In the genomic region with DNA sequence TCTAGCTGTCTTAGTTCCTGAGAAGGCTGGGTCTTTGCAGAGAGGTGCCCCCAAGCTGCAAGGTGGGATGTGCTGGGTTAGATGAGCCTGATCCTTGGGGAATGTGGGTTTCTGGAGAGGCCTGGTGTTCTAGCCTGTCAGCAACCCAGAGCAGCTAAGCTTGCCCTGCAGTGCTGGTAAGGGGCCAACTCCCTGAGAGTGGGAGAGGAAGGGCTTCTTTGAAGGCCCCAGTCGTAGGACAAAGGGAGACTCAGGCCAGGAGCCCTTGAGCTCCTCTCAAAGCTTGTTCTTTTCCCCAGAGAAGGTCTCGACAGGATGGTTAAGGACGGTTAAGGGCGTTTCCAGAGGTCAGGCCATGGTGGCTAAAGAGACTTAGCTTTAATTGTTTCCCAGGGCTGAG, we compare ENCODE assay signal across 16 mouse cellular contexts. TPM values are rescaled to one million over a fixed set of nuclear protein-coding genes. Genes with fewer than 3 reads are reported as not detected.
DNase-seq lines count a peak whose midpoint lies in the region; ATAC-seq and TF ChIP-seq lines count a peak whose summit lies in the region.
"Had no signal": no experiment of that assay in that cellular context is flagged by ENCODE, and none has a peak within 500 bp of the region (broad histone marks: within the 10 kb centered on the region; RNA-seq: fewer than 3 reads in every experiment).

No protein-coding gene starts in this region.

- 0 out of 2 replicates have a peak overlapping the region, but pooled peaks have one; percentile 8 for H3K9ac ChIP-seq in heart, adult 2 months (ENCODE audit: low read depth, low read length)
- no peak overlapping the region for H3K9ac ChIP-seq in lung, embryonic 14.5 days
- H3K9ac ChIP-seq: embryonic facial prominence, embryonic 12.5 days; hindbrain, embryonic 15.5 days; midbrain, embryonic 13.5 days had no signal

- 0 out of 2 replicates have a peak, but pooled peaks have one; percentile 16 for TF ChIP-seq EP300 in heart, adult 2 months (IDR thresholded peaks at IDR 0.05; ENCODE audit: insufficient read depth, low read depth, low read length)

- peaks cover 13% of the 10 kb centered on the region for H3K4me1 ChIP-seq in heart, adult 2 months (ENCODE audit: control insufficient read depth, insufficient read depth, low read length)
- H3K4me1 ChIP-seq in lung, embryonic 14.5 days (ENCODE audit: insufficient read depth): peaks cover 2% of the 10 kb centered on the region; the same call in 1 of the 2 replicates
- H3K4me1 ChIP-seq in embryonic facial prominence, embryonic 10.5 days: peaks cover 22% of the 10 kb centered on the region

- peaks cover 5% of the 10 kb centered on the region for H3K79me2 ChIP-seq in heart, adult 2 months (replicated peaks; ENCODE audit: control insufficient read depth, insufficient read depth, low read length)

- no peak overlapping the region for H3K4me3 ChIP-seq in heart, adult 2 months
- no peak overlapping the region for H3K4me3 ChIP-seq in lung, embryonic 14.5 days (ENCODE audit: low read depth, low read length)
- no peak overlapping the region for H3K4me3 ChIP-seq in embryonic facial prominence, embryonic 10.5 days
- H3K4me3 ChIP-seq: embryonic facial prominence, embryonic 12.5 days; hindbrain, embryonic 15.5 days; midbrain, embryonic 13.5 days had no signal

- peak; percentile 27 to 38 for DNase-seq in heart, adult 2 months
- DNase-seq in heart, adult 8-10 months (ENCODE audit: low spot score): no peak
- DNase-seq in lung, embryonic 14.5 days: peak; percentile 52
- no peak for DNase-seq in lung, postnatal 25 days (ENCODE audit: low spot score)
- no peak for DNase-seq in embryonic facial prominence, embryonic 10.5 days (ENCODE audit: low spot score)
- DNase-seq in lung, postnatal 10 days: peak; percentile 47
- DNase-seq in ovary, postnatal 14 days (ENCODE audit: low spot score): no peak
- DNase-seq in right cerebral cortex, postnatal 14 days: no peak
- DNase-seq: cerebellum, adult 11-12 months; cerebellum, postnatal 36 days; kidney, adult 2 months; thymus, adult 2 months had no signal

- no peaks in the 10 kb centered on the region for H3K27me3 ChIP-seq in heart, adult 2 months (ENCODE audit: control insufficient read depth, insufficient read depth, low read length)
- H3K27me3 ChIP-seq in lung, embryonic 14.5 days (ENCODE audit: insufficient read depth, low read length): no peaks in the 10 kb centered on the region
- no peaks in the 10 kb centered on the region for H3K27me3 ChIP-seq in embryonic facial prominence, embryonic 10.5 days (replicated peaks; ENCODE audit: low read depth, poor library complexity, severe bottlenecking)
- H3K27me3 ChIP-seq: embryonic facial prominence, embryonic 12.5 days; hindbrain, embryonic 15.5 days; midbrain, embryonic 13.5 days had no signal

- no peak overlapping the region; the same call in 1 of the 2 replicates for H3K27ac ChIP-seq in heart, adult 2 months
- H3K27ac ChIP-seq in lung, embryonic 14.5 days (ENCODE audit: low read depth): peak overlapping the region; percentile 22
- peak overlapping the region; percentile 51; the same call in 1 of the 2 replicates for H3K27ac ChIP-seq in embryonic facial prominence, embryonic 10.5 days (replicated peaks)
- H3K27ac ChIP-seq: embryonic facial prominence, embryonic 12.5 days; hindbrain, embryonic 15.5 days; macrophage; midbrain, embryonic 13.5 days had no signal

- no peak for TF ChIP-seq POLR2A in heart, adult 2 months (IDR thresholded peaks at IDR 0.05; ENCODE audit: insufficient read depth, low read depth, low read length)

- no peak for TF ChIP-seq CTCF in heart, adult 2 months (IDR thresholded peaks at IDR 0.05)
- no peak for TF ChIP-seq CTCF in lung, embryonic 14.5 days (IDR thresholded peaks at IDR 0.05; ENCODE audit: low read depth)

- intact Hi-C loops in heart, adult 2 months (cut with DNase I): no loop called here

- H3K9me3 ChIP-seq in lung, embryonic 14.5 days (ENCODE audit: low read depth, low read length): no peaks in the 10 kb centered on the region
- 0 out of 2 replicates have a peak, but pooled peaks cover 2% of the 10 kb centered on the region for H3K9me3 ChIP-seq in embryonic facial prominence, embryonic 10.5 days
- H3K9me3 ChIP-seq: embryonic facial prominence, embryonic 12.5 days; hindbrain, embryonic 15.5 days had no signal

- WGBS in heart, adult 2 months: 27% methylated on average over 4 of the region's 4 CpGs
- WGBS in lung, embryonic 14.5 days: 49% methylated on average over 4 of the region's 4 CpGs
- WGBS in embryonic facial prominence, embryonic 10.5 days: 26% methylated on average over 4 of the region's 4 CpGs

- H3K36me3 ChIP-seq in heart, adult 2 months (ENCODE audit: control insufficient read depth, insufficient read depth, low read length): peaks cover 6% of the 10 kb centered on the region
- peaks cover 24% of the 10 kb centered on the region; the same call in 1 of the 2 replicates for H3K36me3 ChIP-seq in lung, embryonic 14.5 days (ENCODE audit: insufficient read depth)
- H3K36me3 ChIP-seq in embryonic facial prominence, embryonic 10.5 days (replicated peaks): peaks cover 18% of the 10 kb centered on the region
- H3K36me3 ChIP-seq: embryonic facial prominence, embryonic 12.5 days; hindbrain, embryonic 15.5 days; midbrain, embryonic 13.5 days had no signal

- no peak overlapping the region for H3K4me2 ChIP-seq in lung, embryonic 14.5 days
- H3K4me2 ChIP-seq: embryonic facial prominence, embryonic 12.5 days; hindbrain, embryonic 15.5 days; midbrain, embryonic 13.5 days had no signal

- ATAC-seq in lung, embryonic 14.5 days (ENCODE audit: insufficient read depth): no peak
- ATAC-seq: midbrain, embryonic 13.5 days had no signal

RNA-seq across cellular contexts. Expression of gene Pwwp2b, which starts 16.1 kb away (rescaled TPM):
- total RNA-seq in heart, adult 2 months (2021): 10 to 100 TPM in 1 of 2 experiments, 1 to 10 TPM in 1; 8.9 to 10.2 TPM
- 6.8 and 7.5 TPM in 2 replicates for polyA plus RNA-seq in heart, adult 2 months (2012; rRNA removed)
- 10 to 100 TPM in 2 of 4 experiments, 1 to 10 TPM in 2; 8.1 to 12.5 (median 10.0) TPM for total RNA-seq in heart, adult 8-10 months (2022)
- 13.1 and 13.5 TPM in 2 replicates for polyA plus RNA-seq in lung, embryonic 14.5 days (2014; fragmentation: Nextera tagmentation; extraction: Ambion mirVana)
- 7.1 and 7.6 TPM in 2 replicates for polyA plus RNA-seq in embryonic facial prominence, embryonic 10.5 days (2016; fragmentation: Nextera tagmentation; extraction: Ambion mirVana)

RNA-seq across cellular contexts. Expression of gene Stk32c, which starts 51.2 kb away (rescaled TPM):
- total RNA-seq in heart, adult 2 months (2021): under 1 TPM; 0.68 to 0.94 TPM
- polyA plus RNA-seq in heart, adult 2 months (2012; rRNA removed): 1.1 and 1.8 TPM in 2 replicates
- under 1 TPM; 0.41 to 0.92 (median 0.43) TPM for total RNA-seq in heart, adult 8-10 months (2022)
- polyA plus RNA-seq in lung, embryonic 14.5 days (2014; fragmentation: Nextera tagmentation; extraction: Ambion mirVana): 0.14 and 0.16 TPM in 2 replicates
- 0.10 and 0.12 TPM in 2 replicates for polyA plus RNA-seq in embryonic facial prominence, embryonic 10.5 days (2016; fragmentation: Nextera tagmentation; extraction: Ambion mirVana)

RNA-seq across cellular contexts. Expression of gene Lrrc27, which starts 51.5 kb away (rescaled TPM):
- total RNA-seq in heart, adult 2 months (2021): 10 to 100 TPM; 18.9 to 20.6 TPM
- polyA plus RNA-seq in heart, adult 2 months (2012; rRNA removed): 12.7 and 13.3 TPM in 2 replicates
- 10 to 100 TPM; 15.6 to 18.8 (median 16.4) TPM for total RNA-seq in heart, adult 8-10 months (2022)
- 3.4 and 5.3 TPM in 2 replicates for polyA plus RNA-seq in lung, embryonic 14.5 days (2014; fragmentation: Nextera tagmentation; extraction: Ambion mirVana)
- 4.4 and 4.6 TPM in 2 replicates for polyA plus RNA-seq in embryonic facial prominence, embryonic 10.5 days (2016; fragmentation: Nextera tagmentation; extraction: Ambion mirVana)

Comparison
In these comparisons a context has a peak if more than half of its experiments do, and no peak if none do; other contexts are left out.
1. DNase-seq: peak in heart, adult 2 months (2 of 2), lung, embryonic 14.5 days (single experiment) and lung, postnatal 10 days (single experiment); none in heart, adult 8-10 months (single experiment), lung, postnatal 25 days (single experiment), embryonic facial prominence, embryonic 10.5 days (single experiment), ovary, postnatal 14 days (single experiment) and right cerebral cortex, postnatal 14 days (single experiment).